Mouse (Mus musculus) kidney, embryonic 16.5 days (tissue): ENCODE results near the gene Ddost. TPM values are rescaled to one million over a fixed set of nuclear protein-coding genes. Genes with fewer than 3 reads are reported as not detected.

ENCODE experiments used
- ATAC-seq: fragments of 200-750 bp; cut with Nextera tagmentation; 2 replicates; pipeline ENCODE4 v1.8.0; 2017; ENCODE audit warnings: moderate TSS enrichment; ENCODE audit not compliant: low FRiP score, low TSS enrichment
- H3K27ac ChIP-seq: fragments of 300-500 bp; sonication (generic); 2 replicates; pipeline ENCODE4 v1.5.1; 2014; ENCODE audit warnings: low read length
- H3K27me3 ChIP-seq: fragments of 300-500 bp; sonication (generic); 2 replicates; pipeline ENCODE4 v1.6.1; 2014; ENCODE audit warnings: low read length, control low read depth, mixed read lengths; ENCODE audit not compliant: insufficient read depth
- H3K36me3 ChIP-seq: fragments of 300-500 bp; sonication (generic); 2 replicates; pipeline ENCODE4 v1.6.1; 2014; ENCODE audit warnings: low read length, control low read depth, mixed read lengths; ENCODE audit not compliant: insufficient read depth
- H3K4me1 ChIP-seq: fragments of 300-500 bp; sonication (generic); 2 replicates; pipeline ENCODE4 v1.6.1; 2014; ENCODE audit warnings: low read length, control low read depth, mixed read lengths; ENCODE audit not compliant: insufficient read depth
- H3K4me2 ChIP-seq: fragments of 300-500 bp; sonication (generic); replicated peaks from 2 replicates; pipeline ENCODE4 v1.6.1; 2014; ENCODE audit warnings: low read depth, low read length
- H3K4me3 ChIP-seq: fragments of 300-500 bp; sonication (generic); 2 replicates; pipeline ENCODE4 v1.5.1; 2014; ENCODE audit warnings: mild to moderate bottlenecking, low read length
- H3K9ac ChIP-seq: fragments of 300-500 bp; sonication (generic); replicated peaks from 2 replicates; pipeline ENCODE4 v1.6.1; 2014; ENCODE audit warnings: low read length
- H3K9me3 ChIP-seq: fragments of 300-500 bp; sonication (generic); 2 replicates; pipeline ENCODE4 v1.6.1; 2016; ENCODE audit warnings: low read length, control low read depth
- WGBS: fragments of 180-500 bp; shearing (Covaris S2); extraction: QIAGEN DNeasy Blood & Tissue Kit; methylation state at CpG from one replicate; pipeline ENCODE4 v1.1.7; 2014; 5-methylcytosine and 5-hydroxymethylcytosine counted together
- polyA plus RNA-seq: library from polyadenylated mRNA; unstranded; fragments of >200 nt; fragmentation: Nextera tagmentation; extraction: Ambion mirVana; gene quantifications from 2 replicates; pipeline ENCODE4 v1.2.1, GENCODE M21; 2015

Gene Ddost
- polyA plus RNA-seq, 1 experiment from 2014 or later = 438 TPM

DNA sequence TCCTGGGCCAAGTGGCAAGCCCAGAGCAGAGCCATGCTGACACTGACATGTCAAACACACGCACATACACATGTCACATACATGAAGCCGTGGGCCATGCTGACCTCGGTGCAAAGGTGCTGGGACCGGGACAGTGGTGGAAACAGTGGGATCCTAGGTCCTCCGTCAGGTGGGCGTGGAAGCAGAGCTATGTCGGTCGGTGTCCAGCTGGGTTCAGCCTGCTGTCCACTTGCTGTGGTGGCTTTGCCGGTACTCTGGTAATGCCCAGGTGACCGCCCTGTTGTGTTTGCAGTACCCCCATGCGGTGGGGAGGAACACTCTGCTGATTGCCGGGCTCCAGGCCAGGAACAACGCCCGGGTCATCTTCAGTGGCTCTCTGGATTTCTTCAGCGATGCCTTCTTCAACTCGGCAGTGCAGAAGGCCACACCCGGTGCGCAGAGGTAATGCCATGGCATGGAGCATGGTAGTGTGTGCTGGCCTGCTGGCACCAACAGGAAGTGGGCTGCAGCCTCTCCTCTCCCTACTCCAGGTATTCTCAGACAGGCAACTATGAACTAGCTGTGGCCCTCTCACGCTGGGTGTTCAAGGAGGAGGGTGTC, 5.9 kb downstream of the Ddost start:
- Histone ChIP-seq H3K4me2 (no peak overlapping the region), H3K27me3 (no peaks in the 10 kb centered on the region), H3K4me3 (no peak overlapping the region), H3K27ac (no peak overlapping the region), H3K4me1 (peaks cover 5% of the 10 kb centered on the region), H3K36me3 (peaks cover 63% of the 10 kb centered on the region), H3K9ac (no peak overlapping the region), H3K9me3 (no peaks in the 10 kb centered on the region)
- no peak for ATAC-seq
- WGBS = 95% methylated on average over 19 of the region's 19 CpGs

DNA sequence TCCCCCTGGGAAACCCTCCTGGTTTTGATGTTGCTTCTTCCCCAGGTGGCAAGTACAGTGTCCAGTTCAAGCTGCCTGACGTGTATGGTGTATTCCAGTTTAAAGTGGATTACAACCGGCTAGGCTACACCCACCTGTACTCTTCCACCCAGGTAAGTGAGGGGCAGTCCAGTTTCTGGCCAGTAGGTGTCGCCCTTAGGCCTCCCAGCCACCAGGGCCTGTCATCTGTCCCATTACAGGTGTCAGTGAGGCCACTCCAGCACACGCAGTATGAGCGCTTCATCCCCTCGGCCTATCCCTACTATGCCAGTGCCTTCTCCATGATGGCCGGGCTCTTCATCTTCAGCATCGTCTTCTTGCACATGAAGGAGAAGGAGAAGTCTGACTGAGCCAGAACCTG, 7.1 kb downstream of the Ddost start:
- peaks cover 66% of the 10 kb centered on the region for H3K36me3 ChIP-seq
- 57% methylated on average over 8 of the region's 8 CpGs for WGBS
- ATAC-seq = peak; percentile 58

DNA sequence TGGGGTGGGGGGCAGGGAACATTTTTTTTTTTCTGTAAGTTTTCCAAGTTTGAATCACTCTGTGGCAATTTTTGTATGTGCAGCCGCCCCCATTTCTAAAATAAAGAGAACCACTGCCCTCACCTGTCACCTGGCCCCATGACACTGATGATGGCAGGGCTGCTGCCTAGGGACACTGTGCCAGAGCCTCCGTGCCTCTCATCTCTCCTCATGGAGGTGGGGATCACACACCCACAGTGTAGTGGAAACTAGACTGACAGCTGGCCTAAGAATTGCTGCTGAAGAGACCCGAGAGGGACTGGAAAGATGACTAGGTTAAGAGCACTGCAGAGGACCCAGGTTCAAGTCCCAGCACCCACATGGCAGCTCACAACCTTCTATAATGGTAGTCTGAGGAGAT, 7.6 kb downstream of the Ddost start:
- Histone ChIP-seq H3K9ac (no peak overlapping the region), H3K36me3 (peaks cover 71% of the 10 kb centered on the region), H3K9me3 (peaks cover 4% of the 10 kb centered on the region; the same call in 1 of the 2 replicates), H3K4me3 (no peak overlapping the region), H3K27ac (no peak overlapping the region), H3K4me2 (no peak overlapping the region), H3K4me1 (no peaks in the 10 kb centered on the region), H3K27me3 (no peaks in the 10 kb centered on the region)
- no peak for ATAC-seq
- 95% methylated on average over 3 of the region's 3 CpGs for WGBS

More for the DNA sequence above, 7.1 kb downstream of the Ddost start:
- Histone ChIP-seq H3K9ac (no peak overlapping the region), H3K9me3 (peaks cover 3% of the 10 kb centered on the region; the same call in 1 of the 2 replicates), H3K4me1 (no peaks in the 10 kb centered on the region), H3K27ac (no peak overlapping the region), H3K4me2 (no peak overlapping the region), H3K27me3 (no peaks in the 10 kb centered on the region), H3K4me3 (no peak overlapping the region)

DNA sequence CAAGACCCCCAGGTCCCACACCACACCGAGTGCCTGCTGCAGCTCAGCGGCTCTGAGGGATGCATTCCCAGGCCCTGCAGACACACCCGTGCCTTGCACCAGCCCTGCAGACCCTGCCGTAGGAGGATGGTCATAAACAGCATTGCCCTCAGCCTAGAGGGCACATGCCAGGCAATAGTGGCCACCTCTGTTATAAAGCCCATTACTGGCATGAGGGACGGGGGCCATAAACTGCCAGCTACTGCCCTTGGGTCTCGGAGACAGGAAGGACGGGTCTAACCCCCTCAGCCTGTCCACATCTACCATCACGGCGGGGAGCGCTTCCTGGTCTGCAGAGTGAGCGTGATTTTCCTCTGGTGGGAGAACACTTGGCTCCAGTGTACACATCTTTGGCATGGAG, 8.5 kb downstream of the Ddost start:
- H3K27ac ChIP-seq = no peak overlapping the region
- H3K4me1 ChIP-seq = no peaks in the 10 kb centered on the region
- no peak overlapping the region for H3K4me2 ChIP-seq
- H3K9me3 ChIP-seq = peaks cover 4% of the 10 kb centered on the region; the same call in 1 of the 2 replicates
- H3K27me3 ChIP-seq = no peaks in the 10 kb centered on the region
- no peak overlapping the region for H3K4me3 ChIP-seq
- WGBS = 79% methylated on average over 11 of the region's 11 CpGs
- no peak overlapping the region for H3K9ac ChIP-seq
- ATAC-seq = no peak
- peaks cover 69% of the 10 kb centered on the region for H3K36me3 ChIP-seq

- peaks cover 64% of the 10 kb centered on the region for H3K36me3 ChIP-seq
Observed at GRCm38 (mm10) chr4:138313795-138314194, 9.3 kb downstream of the Ddost start.

GRCm38 (mm10) chr4:138315781-138316180, 11.3 kb downstream of the Ddost start:
- Histone ChIP-seq H3K4me3 (no peak overlapping the region), H3K4me2 (no peak overlapping the region), H3K27ac (no peak overlapping the region), H3K9ac (no peak overlapping the region), H3K9me3 (peaks cover 4% of the 10 kb centered on the region; the same call in 1 of the 2 replicates), H3K4me1 (no peaks in the 10 kb centered on the region), H3K36me3 (peaks cover 46% of the 10 kb centered on the region), H3K27me3 (no peaks in the 10 kb centered on the region)
- WGBS = 70% methylated on average over 9 of the region's 9 CpGs
- ATAC-seq = no peak

More at GRCm38 (mm10) chr4:138313795-138314194, 9.3 kb downstream of the Ddost start:
- Histone ChIP-seq H3K27me3 (no peaks in the 10 kb centered on the region), H3K9ac (no peak overlapping the region), H3K27ac (no peak overlapping the region), H3K9me3 (peaks cover 4% of the 10 kb centered on the region; the same call in 1 of the 2 replicates), H3K4me3 (no peak overlapping the region), H3K4me2 (no peak overlapping the region), H3K4me1 (no peaks in the 10 kb centered on the region)
- 92% methylated on average over 4 of the region's 4 CpGs for WGBS
- ATAC-seq = no peak

GRCm38 (mm10) chr4:138316369-138316768, 11.8 kb downstream of the Ddost start:
- no peak overlapping the region for H3K9ac ChIP-seq
- no peak for ATAC-seq
- no peaks in the 10 kb centered on the region for H3K27me3 ChIP-seq
- 93% methylated on average over 6 of the region's 6 CpGs for WGBS
- H3K27ac ChIP-seq = no peak overlapping the region
- H3K4me3 ChIP-seq = no peak overlapping the region
- peaks cover 40% of the 10 kb centered on the region for H3K36me3 ChIP-seq
- no peaks in the 10 kb centered on the region for H3K4me1 ChIP-seq
- no peak overlapping the region for H3K4me2 ChIP-seq
- H3K9me3 ChIP-seq = peaks cover 4% of the 10 kb centered on the region; the same call in 1 of the 2 replicates

DNA sequence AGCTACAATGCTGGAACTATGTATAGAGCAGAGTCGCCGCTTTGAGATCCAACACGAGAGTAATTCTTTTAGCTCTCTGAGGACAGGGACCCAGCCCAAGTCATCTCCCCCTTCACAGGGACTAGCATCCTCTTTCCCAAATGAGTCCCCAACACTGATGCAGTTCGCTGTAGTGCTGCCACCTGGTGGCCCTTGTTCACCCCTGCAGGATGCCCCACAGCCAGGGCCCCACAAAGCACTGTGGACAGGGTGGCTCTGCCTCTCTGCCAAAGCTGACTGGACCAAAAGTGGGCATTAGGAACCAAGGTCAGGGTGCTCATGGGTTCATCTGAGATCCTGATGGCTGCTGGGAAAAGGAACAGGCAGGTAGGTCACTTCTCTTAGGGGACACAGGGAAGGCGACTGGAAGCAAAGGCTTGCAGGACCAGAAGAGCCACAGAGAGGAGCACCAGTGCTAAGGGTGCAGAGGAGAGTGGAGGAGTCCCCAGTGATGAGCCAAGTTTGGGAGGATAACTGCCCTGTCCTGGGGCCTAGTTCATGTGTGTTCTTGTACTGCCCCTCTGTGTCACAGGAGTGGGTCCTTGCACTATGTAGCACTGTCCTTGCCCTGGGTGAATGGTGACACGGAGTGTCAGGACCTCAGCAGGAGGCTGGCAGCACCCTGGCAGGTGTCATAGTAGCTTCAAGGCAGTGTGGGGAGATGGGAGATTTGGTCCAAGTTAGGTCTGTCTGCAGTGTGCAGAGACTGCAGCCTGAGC, 14.2 kb downstream of the Ddost start:
- no peaks in the 10 kb centered on the region for H3K27me3 ChIP-seq
- peak; percentile 47; the same call in 1 of the 2 replicates for ATAC-seq

DNA sequence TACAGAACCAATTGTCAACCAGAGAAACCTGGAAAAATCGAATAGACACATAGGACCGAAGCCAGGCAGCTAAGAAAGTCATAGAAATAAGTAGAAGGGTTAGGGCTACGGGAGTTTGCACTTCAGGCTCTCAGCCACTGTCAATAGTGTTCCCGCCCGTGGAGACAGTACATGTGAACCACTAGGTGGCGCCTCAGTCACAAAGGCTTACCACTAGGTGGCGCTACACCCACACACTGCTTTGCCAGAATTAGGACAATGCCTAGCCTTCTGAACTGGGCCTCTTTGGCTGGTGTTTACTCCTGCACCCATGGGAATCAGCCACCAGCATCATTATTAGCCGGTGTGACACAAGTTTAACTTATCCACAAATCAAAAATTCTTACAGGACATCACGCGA, 15.0 kb downstream of the Ddost start:
- peaks cover 4% of the 10 kb centered on the region; the same call in 1 of the 2 replicates for H3K9me3 ChIP-seq
- no peak overlapping the region for H3K4me2 ChIP-seq
- 0 out of 2 replicates have a peak, but pooled peaks have one; percentile 4 for ATAC-seq
- no peak overlapping the region for H3K27ac ChIP-seq
- no peaks in the 10 kb centered on the region for H3K4me1 ChIP-seq
- 30% methylated on average over 10 of the region's 10 CpGs for WGBS
- no peak overlapping the region for H3K9ac ChIP-seq
- H3K4me3 ChIP-seq = no peak overlapping the region
- peaks cover 11% of the 10 kb centered on the region for H3K36me3 ChIP-seq
- no peaks in the 10 kb centered on the region for H3K27me3 ChIP-seq

More for the DNA sequence above, 14.2 kb downstream of the Ddost start:
- 56% methylated on average over 6 of the region's 6 CpGs for WGBS
- Histone ChIP-seq H3K4me1 (no peaks in the 10 kb centered on the region), H3K4me3 (no peak overlapping the region), H3K27ac (no peak overlapping the region), H3K9ac (no peak overlapping the region), H3K36me3 (peaks cover 18% of the 10 kb centered on the region), H3K9me3 (peaks cover 4% of the 10 kb centered on the region; the same call in 1 of the 2 replicates), H3K4me2 (no peak overlapping the region)

- H3K9ac ChIP-seq = no peak overlapping the region
- no peak overlapping the region for H3K4me3 ChIP-seq
- WGBS = 76% methylated on average over 11 of the region's 11 CpGs
- peaks cover 4% of the 10 kb centered on the region; the same call in 1 of the 2 replicates for H3K9me3 ChIP-seq
- H3K4me1 ChIP-seq = no peaks in the 10 kb centered on the region
- H3K27ac ChIP-seq = no peak overlapping the region
- no peak for ATAC-seq
- no peaks in the 10 kb centered on the region for H3K27me3 ChIP-seq
- peaks cover 10% of the 10 kb centered on the region for H3K36me3 ChIP-seq
- no peak overlapping the region for H3K4me2 ChIP-seq
Observed at GRCm38 (mm10) chr4:138320711-138321110, 16.2 kb downstream of the Ddost start.
